Mouse (Mus musculus): ENCODE results near the gene Strn3. TPM values are rescaled to one million over a fixed set of nuclear protein-coding genes. Genes with fewer than 3 reads are reported as not detected.
"Not testable (repeated sequence)": the region's sequence is repeated elsewhere in the genome, so short reads cannot be mapped to it uniquely, and the experiment has no call there.

Gene Strn3
- total RNA-seq, 2 experiments from 2014 or later, result 90.6 to 92.0 TPM

- no peak overlapping the region for H3K27ac ChIP-seq
- no peak for TF ChIP-seq CTCF (conservative IDR thresholded peaks at IDR 0.05)
- DNase-seq (ENCODE audit: low spot score in 2 of 2), result no peak
- H3K4me3 ChIP-seq, result no peak overlapping the region
These were observed 99.8 kb downstream of the Strn3 start for GRCm38 (mm10) chr12:51591921-51592320.

- no peak for TF ChIP-seq CTCF (conservative IDR thresholded peaks at IDR 0.05)
- DNase-seq (ENCODE audit: low spot score in 2 of 2), result no peak
- Histone ChIP-seq H3K4me3 (no peak overlapping the region), H3K27ac (no peak overlapping the region)
These were observed 102.4 kb downstream of the Strn3 start for GRCm38 (mm10) chr12:51589263-51589662.

- not testable (repeated sequence) for DNase-seq (ENCODE audit: low spot score in 2 of 2); H3K4me3 ChIP-seq; H3K27ac ChIP-seq
These were observed 113.9 kb downstream of the Strn3 start for GRCm38 (mm10) chr12:51577816-51578215.

GRCm38 (mm10) chr12:51572651-51573050, 119.0 kb downstream of the Strn3 start:
- no peak for TF ChIP-seq CTCF (conservative IDR thresholded peaks at IDR 0.05)
- H3K4me3 ChIP-seq, result no peak overlapping the region
- no peak overlapping the region for H3K27ac ChIP-seq
- DNase-seq (ENCODE audit: low spot score in 2 of 2), result no peak

GRCm38 (mm10) chr12:51569944-51570343, 121.8 kb downstream of the Strn3 start:
- peak; percentile 33 for TF ChIP-seq CTCF (conservative IDR thresholded peaks at IDR 0.05)
- DNase-seq (ENCODE audit: low spot score in 2 of 2), result no peak
- Histone ChIP-seq H3K4me3 (no peak overlapping the region), H3K27ac (no peak overlapping the region)

- no peak overlapping the region for H3K27ac ChIP-seq
- no peak for TF ChIP-seq CTCF (conservative IDR thresholded peaks at IDR 0.05)
- DNase-seq (ENCODE audit: low spot score in 2 of 2), result no peak
- no peak overlapping the region for H3K4me3 ChIP-seq
These were observed 122.2 kb downstream of the Strn3 start for GRCm38 (mm10) chr12:51569472-51569871.

GRCm38 (mm10) chr12:51567225-51567624, 124.5 kb downstream of the Strn3 start:
- no peak for DNase-seq (ENCODE audit: low spot score in 2 of 2)
- Histone ChIP-seq H3K4me3 (no peak overlapping the region), H3K27ac (no peak overlapping the region)
- no peak for TF ChIP-seq CTCF (conservative IDR thresholded peaks at IDR 0.05)

GRCm38 (mm10) chr12:51561416-51561815, 130.3 kb downstream of the Strn3 start:
- no peak for TF ChIP-seq CTCF (conservative IDR thresholded peaks at IDR 0.05)

More at GRCm38 (mm10) chr12:51561416-51561815, 130.3 kb downstream of the Strn3 start:
- Histone ChIP-seq H3K27ac (no peak overlapping the region), H3K4me3 (no peak overlapping the region)
- DNase-seq (ENCODE audit: low spot score in 2 of 2), result no peak

Other genes with a start within 250 kb of the Strn3 start
- 1 to 10 TPM; 3.7 to 4.0 TPM for gene Coch, start 98.6 kb downstream of the Strn3 start, total RNA-seq (2021)
- 10 to 100 TPM; 43.7 to 44.7 TPM for gene Ap4s1, start 864 bp downstream of the Strn3 start, total RNA-seq (2021)
- 10 to 100 TPM; 84.2 to 84.3 TPM for gene Hectd1, start 137.6 kb upstream of the Strn3 start, total RNA-seq (2021)

Measured in layer of hippocampus, adult 2 months (tissue).